Mouse (Mus musculus): Measurements from ENCODE around the gene Slc35c2.

- TF ChIP-seq CTCF (IDR thresholded peaks at IDR 0.05; ENCODE audit: low read depth, low read length) (no peak), POLR2A (IDR thresholded peaks at IDR 0.05; ENCODE audit: extremely low read depth, insufficient read depth, low read length) (no peak)
Measured at GRCm38 (mm10) chr2:165238416-165239145, 49.1 kb downstream of the Slc35c2 start.

All from liver, adult 2 months (tissue).